Mouse (Mus musculus) forebrain, embryonic 14.5 days (tissue): ENCODE data around the gene Dnmt3a. TPM values are rescaled to one million over a fixed set of nuclear protein-coding genes. Genes with fewer than 3 reads are reported as not detected.
A peak's percentile ranks its signal among the peaks of the same experiment; 100 is the strongest.

ENCODE experiments used
- ATAC-seq: fragments of 200-750 bp; cut with Nextera tagmentation; 2 replicates; pipeline ENCODE4 v1.8.0; 2017; ENCODE audit warnings: mild to moderate bottlenecking, moderate library complexity
- DNase-seq: peaks from one replicate; pipeline ENCODE4 v3.0.0-alpha.2; 2015; ENCODE audit warnings: low spot score
- H3K27ac ChIP-seq: fragments of 300-500 bp; sonication (generic); 2 replicates; pipeline ENCODE4 v1.5.1; 2014; ENCODE audit warnings: low read depth, mild to moderate bottlenecking, control low read depth, low read length, moderate library complexity
- H3K27me3 ChIP-seq: fragments of 300-500 bp; sonication (generic); replicated peaks from 2 replicates; pipeline ENCODE4 v1.6.1; 2014; ENCODE audit warnings: low read length, control low read depth, mixed read lengths; ENCODE audit not compliant: control insufficient read depth, insufficient read depth
- H3K36me3 ChIP-seq: fragments of 300-500 bp; sonication (generic); 2 replicates; pipeline ENCODE4 v1.6.1; 2014; ENCODE audit warnings: low read length, control low read depth; ENCODE audit not compliant: control insufficient read depth, insufficient read depth
- H3K4me1 ChIP-seq: fragments of 300-500 bp; sonication (generic); 2 replicates; pipeline ENCODE4 v1.6.1; 2014; ENCODE audit warnings: antibody characterized with exemption, low read length, control low read depth; ENCODE audit not compliant: control insufficient read depth, insufficient read depth
- H3K4me2 ChIP-seq: fragments of 300-500 bp; sonication (generic); 2 replicates; pipeline ENCODE4 v1.6.1; 2014; ENCODE audit warnings: mild to moderate bottlenecking, control low read depth, low read length
- H3K4me3 ChIP-seq: fragments of 300-500 bp; sonication (generic); 2 replicates; pipeline ENCODE4 v1.5.1; 2014; ENCODE audit warnings: low read depth, low read length, control low read depth
- H3K9ac ChIP-seq: fragments of 300-500 bp; sonication (generic); 2 replicates; pipeline ENCODE4 v1.6.1; 2014; ENCODE audit warnings: mild to moderate bottlenecking, low read length, control low read depth, moderate library complexity
- H3K9me3 ChIP-seq: fragments of 300-500 bp; sonication (generic); replicated peaks from 2 replicates; pipeline ENCODE4 v1.6.1; 2016; ENCODE audit warnings: low read length, control low read depth, mixed read lengths; ENCODE audit not compliant: control insufficient read depth
- WGBS: fragments of 180-500 bp; shearing (Covaris S2); extraction: QIAGEN DNeasy Blood & Tissue Kit; methylation state at CpG from one replicate; pipeline ENCODE4 v1.1.7; 2014; 5-methylcytosine and 5-hydroxymethylcytosine counted together
- polyA plus RNA-seq: library from polyadenylated mRNA; unstranded; fragments of >200 nt; fragmentation: Nextera tagmentation; extraction: Ambion mirVana; gene quantifications from 2 replicates; pipeline ENCODE4 v1.2.1, GENCODE M21; 2014

The Dnmt3a gene
- polyA plus RNA-seq, 1 experiment from 2014 or later = 28.0 TPM

GRCm38 (mm10) chr12:3780931-3781471 is 24.8 kb upstream of the Dnmt3a start:
- peak; percentile 32 for DNase-seq
- H3K27me3 ChIP-seq = no peaks in the 10 kb centered on the region
- peak overlapping the region; percentile 40; the same call in 1 of the 2 replicates for H3K27ac ChIP-seq
- ATAC-seq = peak; percentile 32; the same call in 1 of the 2 replicates
- WGBS = 43% methylated on average over 7 of the region's 7 CpGs
- peaks cover 22% of the 10 kb centered on the region for H3K4me1 ChIP-seq
- no peak overlapping the region for H3K4me2 ChIP-seq
- H3K9ac ChIP-seq = no peak overlapping the region
- H3K4me3 ChIP-seq = no peak overlapping the region
- no peaks in the 10 kb centered on the region for H3K9me3 ChIP-seq
- H3K36me3 ChIP-seq = no peaks in the 10 kb centered on the region

- Histone ChIP-seq H3K4me2 (no peak overlapping the region), H3K36me3 (no peaks in the 10 kb centered on the region), H3K4me1 (peaks cover 22% of the 10 kb centered on the region), H3K27me3 (no peaks in the 10 kb centered on the region), H3K4me3 (no peak overlapping the region), H3K9ac (no peak overlapping the region), H3K27ac (peak overlapping the region; percentile 40; the same call in 1 of the 2 replicates), H3K9me3 (no peaks in the 10 kb centered on the region)
- DNase-seq (peak; percentile 74), ATAC-seq (peak; percentile 74)
- 11% methylated on average over 8 of the region's 8 CpGs for WGBS
Observed at GRCm38 (mm10) chr12:3781482-3781881, 24.3 kb upstream of the Dnmt3a start.

GRCm38 (mm10) chr12:3783196-3783825 is 22.5 kb upstream of the Dnmt3a start:
- peaks cover 22% of the 10 kb centered on the region for H3K4me1 ChIP-seq
- H3K27me3 ChIP-seq = no peaks in the 10 kb centered on the region
- 0 out of 2 replicates have a peak overlapping the region, but pooled peaks have one; percentile 30 for H3K27ac ChIP-seq
- ATAC-seq = no peak
- no peak overlapping the region for H3K4me3 ChIP-seq
- no peak overlapping the region for H3K4me2 ChIP-seq
- no peaks in the 10 kb centered on the region for H3K36me3 ChIP-seq
- WGBS = 42% methylated on average over 3 of the region's 3 CpGs
- no peaks in the 10 kb centered on the region for H3K9me3 ChIP-seq
- no peak overlapping the region for H3K9ac ChIP-seq
- peak; percentile 67 for DNase-seq

GRCm38 (mm10) chr12:3784258-3784657 is 21.5 kb upstream of the Dnmt3a start:
- peaks cover 22% of the 10 kb centered on the region for H3K4me1 ChIP-seq
- no peak overlapping the region for H3K4me2 ChIP-seq
- 59% methylated on average over 2 of the region's 2 CpGs for WGBS
- no peak for ATAC-seq
- H3K36me3 ChIP-seq = no peaks in the 10 kb centered on the region
- H3K4me3 ChIP-seq = no peak overlapping the region
- no peak overlapping the region for H3K9ac ChIP-seq
- H3K27me3 ChIP-seq = no peaks in the 10 kb centered on the region
- no peaks in the 10 kb centered on the region for H3K9me3 ChIP-seq
- H3K27ac ChIP-seq = no peak overlapping the region
- DNase-seq = no peak

- Histone ChIP-seq H3K4me3 (no peak overlapping the region), H3K27ac (no peak overlapping the region), H3K4me2 (no peak overlapping the region), H3K9ac (no peak overlapping the region), H3K27me3 (no peaks in the 10 kb centered on the region), H3K9me3 (no peaks in the 10 kb centered on the region), H3K4me1 (peaks cover 22% of the 10 kb centered on the region), H3K36me3 (no peaks in the 10 kb centered on the region)
- no peak for ATAC-seq
- 78% methylated on average over 4 of the region's 4 CpGs for WGBS
- no peak for DNase-seq
Observed at GRCm38 (mm10) chr12:3784729-3785128, 21.1 kb upstream of the Dnmt3a start.

GRCm38 (mm10) chr12:3787041-3787440 is 18.8 kb upstream of the Dnmt3a start:
- H3K9ac ChIP-seq = no peak overlapping the region
- H3K36me3 ChIP-seq = no peaks in the 10 kb centered on the region
- WGBS = 14% methylated on average over 3 of the region's 3 CpGs
- no peak for DNase-seq
- no peaks in the 10 kb centered on the region for H3K9me3 ChIP-seq
- no peak overlapping the region for H3K4me3 ChIP-seq
- no peaks in the 10 kb centered on the region for H3K27me3 ChIP-seq
- peaks cover 8% of the 10 kb centered on the region for H3K4me1 ChIP-seq
- ATAC-seq = no peak
- no peak overlapping the region for H3K27ac ChIP-seq
- H3K4me2 ChIP-seq = no peak overlapping the region

GRCm38 (mm10) chr12:3787541-3787940 is 18.3 kb upstream of the Dnmt3a start:
- no peaks in the 10 kb centered on the region for H3K9me3 ChIP-seq
- no peak overlapping the region for H3K9ac ChIP-seq
- ATAC-seq = no peak
- H3K4me3 ChIP-seq = no peak overlapping the region
- no peaks in the 10 kb centered on the region for H3K27me3 ChIP-seq
- no peaks in the 10 kb centered on the region for H3K36me3 ChIP-seq
- H3K4me1 ChIP-seq = peaks cover 8% of the 10 kb centered on the region
- H3K27ac ChIP-seq = no peak overlapping the region
- DNase-seq = no peak
- WGBS = 81% methylated on average over 1 of the region's 1 CpGs
- H3K4me2 ChIP-seq = no peak overlapping the region

GRCm38 (mm10) chr12:3788421-3789051 is 17.3 kb upstream of the Dnmt3a start:
- Histone ChIP-seq H3K4me3 (no peak overlapping the region), H3K9ac (no peak overlapping the region), H3K36me3 (no peaks in the 10 kb centered on the region), H3K4me1 (peaks cover under 1% of the 10 kb centered on the region; the same call in 1 of the 2 replicates), H3K27me3 (no peaks in the 10 kb centered on the region), H3K27ac (no peak overlapping the region), H3K4me2 (no peak overlapping the region), H3K9me3 (no peaks in the 10 kb centered on the region)
- ATAC-seq (no peak), DNase-seq (peak; percentile 58)
- 42% methylated on average over 5 of the region's 5 CpGs for WGBS

- no peaks in the 10 kb centered on the region for H3K9me3 ChIP-seq
- no peak overlapping the region for H3K27ac ChIP-seq
- H3K4me1 ChIP-seq = no peaks in the 10 kb centered on the region
- no peak overlapping the region for H3K9ac ChIP-seq
- 57% methylated on average over 5 of the region's 5 CpGs for WGBS
- H3K4me3 ChIP-seq = no peak overlapping the region
- no peaks in the 10 kb centered on the region for H3K27me3 ChIP-seq
- no peaks in the 10 kb centered on the region for H3K36me3 ChIP-seq
- ATAC-seq (no peak), DNase-seq (no peak)
- H3K4me2 ChIP-seq = no peak overlapping the region
Observed at GRCm38 (mm10) chr12:3789626-3790185, 16.1 kb upstream of the Dnmt3a start.
